Mouse (Mus musculus) spleen, postnatal 10 days (tissue): ENCODE data around the gene Ptprz1.
"Not testable (repeated sequence)": the region's sequence is repeated elsewhere in the genome, so short reads cannot be mapped to it uniquely, and the experiment has no call there.

ENCODE experiments used
- DNase-seq, 2 experiments: peaks; one replicate each; pipeline ENCODE4 v3.0.0; 2021 to 2022; ENCODE audit warnings: low spot score in 2 of 2

Gene Ptprz1

DNA sequence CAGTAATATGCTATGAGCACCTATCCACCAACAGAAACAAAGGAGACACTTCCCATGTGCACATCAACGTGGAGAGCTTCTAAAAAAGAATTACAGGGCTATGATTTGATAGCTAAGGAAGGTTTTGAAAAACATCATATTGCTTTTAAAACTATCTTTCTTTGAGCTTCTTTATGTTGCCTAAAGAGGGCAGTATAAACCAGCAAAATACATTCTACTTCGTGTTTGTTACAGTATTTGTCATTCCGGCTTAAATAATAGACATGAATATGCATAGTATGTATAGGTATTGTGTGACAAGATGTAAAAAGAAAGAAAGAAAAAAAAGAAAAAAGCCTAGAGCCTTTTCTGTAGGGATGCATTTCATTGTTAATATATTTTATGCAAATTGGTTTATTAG lies 127.8 kb downstream of the Ptprz1 start:
- DNase-seq, result no peak

DNA sequence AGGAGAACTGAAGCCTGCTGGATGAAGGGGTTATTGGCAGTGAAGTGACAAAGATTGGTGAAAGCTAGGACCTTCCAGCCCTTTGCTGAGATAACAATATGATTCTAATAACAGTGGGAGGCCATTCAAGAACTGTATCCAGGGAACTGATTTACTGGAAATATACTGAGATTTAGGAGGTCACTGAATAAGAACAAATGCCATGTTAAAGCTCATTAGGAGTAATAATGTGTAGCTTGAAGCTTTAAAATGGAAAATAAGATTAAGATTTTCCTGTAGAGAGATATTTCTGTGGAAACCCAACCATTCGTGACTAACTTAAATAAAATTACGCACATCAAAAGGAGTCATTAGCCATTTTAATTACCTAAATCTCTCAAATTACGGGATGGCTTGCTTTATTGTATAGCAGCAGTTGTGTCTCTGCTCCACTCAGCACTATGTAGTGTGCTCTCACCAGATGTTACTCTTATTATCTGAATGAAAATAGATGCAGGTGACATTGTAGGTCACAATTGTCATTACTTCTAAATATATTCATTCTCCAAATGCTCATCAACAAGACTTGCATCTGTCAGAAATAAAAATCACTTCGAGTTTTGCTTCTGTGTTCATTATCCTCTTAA lies 139.8 kb downstream of the Ptprz1 start:
- no peak for DNase-seq

DNA sequence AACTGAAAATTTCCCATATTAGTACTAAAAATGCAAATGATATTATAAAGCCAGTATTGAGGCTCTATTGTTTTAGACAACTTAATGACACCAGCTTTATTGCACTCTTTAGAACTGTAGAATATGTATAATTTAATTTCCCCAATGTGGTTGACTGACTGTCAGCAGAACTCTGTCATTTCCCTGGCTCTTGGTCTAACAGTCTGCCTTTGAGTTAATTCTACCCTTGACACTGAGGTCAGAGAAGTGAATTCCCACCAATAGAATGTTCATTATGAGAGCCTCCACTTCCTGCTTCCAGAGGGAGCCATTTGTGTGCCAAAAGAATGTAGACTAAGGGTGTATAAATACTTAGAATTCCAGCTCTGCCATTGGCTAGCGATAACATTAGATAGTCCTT lies 152.9 kb downstream of the Ptprz1 start:
- DNase-seq, result no peak

DNA sequence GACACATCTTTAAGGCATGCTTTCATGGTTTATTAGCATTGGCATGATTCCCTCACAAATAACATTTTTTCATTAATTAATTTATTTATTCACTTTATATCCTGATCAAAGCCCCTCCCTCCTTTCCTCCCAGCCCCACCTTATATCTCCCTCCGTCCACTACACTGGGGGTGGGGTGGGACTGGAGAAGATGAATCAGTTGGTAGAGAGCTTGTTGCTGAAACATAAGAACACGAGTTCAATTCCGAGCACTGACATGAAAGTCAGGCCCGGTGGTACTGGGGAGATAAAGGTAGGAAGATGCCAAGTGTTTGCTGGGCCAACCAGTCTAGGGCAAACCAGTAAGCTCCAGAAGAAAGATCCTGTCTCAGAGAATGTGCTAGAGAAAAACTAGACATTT lies 173.5 kb downstream of the Ptprz1 start:
- no peak for DNase-seq

DNA sequence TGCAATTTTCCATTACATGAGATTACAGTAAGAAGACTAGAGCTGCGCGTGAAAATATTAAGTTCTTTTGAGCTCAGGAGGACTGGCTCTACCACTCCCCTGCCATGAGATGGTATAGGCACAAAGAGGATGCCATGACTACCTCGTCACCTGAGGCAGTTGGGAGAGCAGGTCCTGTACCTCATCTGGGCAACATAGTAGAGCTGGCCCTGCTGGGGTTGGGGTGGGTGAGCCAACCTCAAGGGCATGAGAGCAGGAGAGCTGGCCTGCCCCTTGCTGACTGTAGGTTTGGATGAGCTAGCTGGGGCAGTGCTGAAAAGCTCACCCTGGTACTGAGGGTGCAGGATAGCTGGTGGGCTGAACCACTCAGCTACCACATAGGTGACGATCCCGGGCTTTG lies 180.4 kb downstream of the Ptprz1 start:
- no peak for DNase-seq

DNA sequence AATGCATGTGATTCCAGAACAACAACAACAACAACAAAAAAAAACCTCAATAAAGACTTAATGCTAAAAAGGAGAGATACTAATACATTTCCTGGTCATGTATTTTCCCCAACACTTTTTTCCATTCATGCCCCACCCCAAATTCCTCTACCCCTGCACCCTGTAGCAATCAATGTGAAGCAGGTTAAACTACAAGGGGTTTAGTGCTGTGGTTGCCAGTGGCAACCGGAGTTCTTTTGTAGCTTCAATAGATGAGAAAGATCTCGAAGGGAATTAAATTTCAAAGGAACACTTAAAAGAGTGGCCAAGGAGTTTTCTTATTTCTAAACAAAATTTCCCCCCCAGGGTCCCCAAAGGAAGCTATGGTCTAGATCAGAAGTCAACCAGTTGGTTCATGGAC lies 200.8 kb downstream of the Ptprz1 start:
- no peak for DNase-seq

DNA sequence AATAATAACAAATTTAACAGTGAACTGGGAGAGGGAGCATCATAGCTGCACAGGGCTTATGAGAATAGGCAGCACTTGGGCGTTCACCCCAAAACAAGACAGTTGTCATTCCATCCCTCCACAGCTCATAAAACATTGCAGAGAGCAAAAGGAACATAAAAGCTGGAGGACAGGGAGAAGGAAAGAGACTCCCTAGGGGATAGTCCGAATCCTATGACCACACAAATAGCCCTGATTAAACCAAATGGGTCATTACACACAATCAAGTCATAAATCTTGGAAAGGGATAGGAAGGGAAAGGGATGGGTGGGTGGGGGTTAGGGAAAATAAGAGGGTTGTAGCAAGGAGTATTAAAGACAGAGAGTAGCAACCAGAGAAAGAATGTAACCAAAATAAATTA lies 203.0 kb downstream of the Ptprz1 start:
- DNase-seq, result no peak

DNA sequence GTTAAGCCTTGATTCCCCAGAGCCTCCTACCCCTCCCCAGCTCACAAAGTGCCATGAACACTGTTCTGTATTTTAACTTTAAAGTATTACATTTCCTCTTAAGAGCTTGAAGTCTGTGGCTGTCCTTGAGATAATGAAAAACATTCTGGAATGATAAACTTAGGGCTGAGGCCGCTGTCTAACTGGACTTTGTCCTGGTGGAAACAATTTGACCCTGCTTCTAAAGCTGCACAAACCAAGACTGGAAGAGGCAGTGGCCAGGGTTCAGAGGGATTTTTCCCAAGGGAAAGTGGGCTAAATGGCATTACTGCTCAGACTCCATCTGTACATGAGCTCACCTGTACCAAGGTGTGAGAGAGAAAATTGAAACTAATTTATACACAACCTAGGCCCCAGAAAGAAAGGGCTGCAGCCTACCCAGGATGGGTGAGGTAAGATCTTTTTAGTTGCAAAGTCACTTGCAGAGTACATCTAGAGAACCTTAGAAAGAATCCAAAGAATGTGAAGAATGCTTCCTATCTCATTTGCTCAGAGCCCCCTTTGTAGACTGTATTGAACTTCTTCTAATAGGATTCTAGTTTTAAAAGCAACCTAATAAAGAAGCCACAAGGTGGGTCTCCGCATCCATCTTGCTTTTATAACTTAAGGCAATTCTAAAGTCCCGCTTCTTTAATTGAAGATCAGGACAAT lies 204.8 kb downstream of the Ptprz1 start:
- no peak for DNase-seq

DNA sequence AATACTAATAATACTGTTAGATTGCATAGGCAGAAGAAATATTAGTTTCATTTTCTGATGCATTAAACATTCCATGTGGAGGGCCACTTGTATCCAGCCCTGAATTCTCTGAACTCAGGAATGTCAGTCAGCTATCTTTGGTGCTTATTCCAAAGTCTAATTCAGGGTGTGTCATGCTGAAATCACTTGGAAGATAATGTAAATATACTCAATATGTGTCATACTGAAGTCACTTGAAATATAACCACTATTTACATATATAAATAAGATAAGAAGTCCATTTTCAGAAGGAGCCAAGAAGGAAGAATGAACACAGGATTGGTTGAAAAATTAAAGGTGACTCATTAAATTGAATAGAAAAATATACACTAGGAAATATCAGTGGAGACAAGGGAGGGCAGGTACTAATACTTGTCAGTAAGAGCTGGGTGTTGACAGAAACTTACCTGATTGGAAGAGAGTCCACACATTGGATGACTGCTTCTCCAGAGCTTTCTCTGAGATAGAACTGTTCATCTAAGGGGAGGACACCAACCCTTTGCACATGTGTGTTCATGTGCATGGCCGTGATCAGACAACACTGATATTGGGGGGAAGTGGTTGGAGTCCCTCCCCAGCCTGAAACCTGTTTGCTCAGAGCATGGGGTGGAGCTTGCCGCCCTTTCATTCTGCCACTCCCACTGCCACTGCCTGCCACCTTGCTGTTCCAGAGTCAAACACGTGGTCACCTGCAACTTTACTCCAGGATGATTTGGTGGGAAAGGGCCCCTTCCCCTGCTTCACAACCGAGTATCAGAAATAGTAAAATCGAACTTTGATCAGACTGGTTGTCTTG lies 209.5 kb downstream of the Ptprz1 start:
- no peak for DNase-seq

DNA sequence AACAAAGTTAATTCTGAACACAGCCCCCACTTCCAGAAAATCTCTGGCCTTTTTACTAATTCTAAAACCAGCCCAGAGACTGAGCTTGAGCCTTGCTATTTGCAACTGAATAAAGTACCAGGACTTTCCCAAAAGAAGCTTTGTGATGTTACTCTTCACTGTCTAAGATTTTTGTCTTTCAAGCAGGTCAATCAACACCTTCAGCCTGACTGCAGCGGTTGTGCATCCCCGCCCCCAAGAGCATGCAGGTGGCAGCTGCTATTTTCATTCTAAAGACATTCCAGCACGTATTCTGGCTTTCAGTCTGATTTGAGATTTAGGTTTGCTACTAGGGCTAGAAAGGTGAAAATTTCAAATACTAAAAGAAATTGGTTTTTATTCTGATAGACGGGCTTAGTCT lies 214.0 kb downstream of the Ptprz1 start:
- not testable (repeated sequence) for DNase-seq

DNA sequence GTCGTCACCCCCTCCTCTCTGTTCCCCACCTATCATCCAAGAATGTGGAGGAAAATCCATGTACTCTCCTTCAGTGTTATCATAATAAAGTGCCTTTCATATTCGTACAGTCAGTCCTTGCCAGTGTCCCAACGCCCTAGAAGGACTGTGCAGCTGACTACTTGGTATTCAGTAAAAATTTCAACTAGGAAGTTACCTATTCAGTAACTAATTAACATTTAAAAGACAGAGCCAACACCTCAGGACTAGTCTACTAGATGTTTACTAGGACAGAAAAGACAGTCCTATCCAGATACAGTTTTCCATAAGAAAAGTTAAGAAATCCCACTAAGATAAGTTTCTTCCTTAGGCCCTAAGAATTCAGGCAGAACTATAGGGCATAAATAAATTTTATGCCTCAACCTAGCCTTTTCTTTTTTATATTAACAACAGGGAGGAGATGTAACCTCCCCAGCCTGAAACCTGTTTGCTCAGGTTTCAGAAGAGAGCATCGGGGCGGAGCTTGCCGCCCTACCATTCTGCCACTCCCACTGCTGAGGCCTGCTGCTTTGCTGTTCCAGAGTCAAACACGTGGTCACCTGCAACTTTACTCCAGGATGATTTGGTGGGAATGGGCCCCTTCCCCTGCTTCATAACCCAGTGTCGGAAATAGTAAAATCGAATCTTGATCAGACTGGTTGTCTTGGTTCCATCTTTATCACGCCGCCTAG lies 215.2 kb downstream of the Ptprz1 start:
- DNase-seq, result not testable (repeated sequence)
